Mouse (Mus musculus) frontal cortex, postnatal 14 days (tissue): ENCODE data around the gene Gm3402.
"Not testable (repeated sequence)": the region's sequence is repeated elsewhere in the genome, so short reads cannot be mapped to it uniquely, and the experiment has no call there.

Experiments
- DNase-seq, 2 experiments: peaks; one replicate each; pipeline ENCODE4 v3.0.0; 2022; ENCODE audit warnings: low spot score in 2 of 2

Gm3402 gene

DNA sequence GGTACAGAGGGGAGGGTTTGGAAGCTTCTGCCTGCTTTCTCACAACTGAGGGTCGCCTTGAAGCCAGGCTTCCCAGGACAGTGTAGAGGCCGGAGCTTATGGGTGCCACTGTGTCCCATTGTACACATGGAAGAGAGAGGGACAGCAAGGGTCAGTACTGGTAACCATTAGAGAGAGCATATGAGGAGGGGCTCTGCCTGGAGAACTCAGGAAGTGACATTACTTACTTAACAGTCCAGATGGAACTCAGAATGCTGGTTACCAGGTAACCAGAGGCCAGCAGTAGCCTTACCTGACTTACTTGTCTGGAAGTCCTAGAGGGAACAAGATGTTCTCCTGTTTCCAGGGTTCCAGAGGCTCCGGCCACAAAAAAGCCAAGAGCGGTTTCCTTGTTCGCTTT, at the start of gene Gm3402:
Gm3402 (plus strand) TSS at position 301 of the 400 bp plus-strand sequence.
- DNase-seq, result not testable (repeated sequence)

DNA sequence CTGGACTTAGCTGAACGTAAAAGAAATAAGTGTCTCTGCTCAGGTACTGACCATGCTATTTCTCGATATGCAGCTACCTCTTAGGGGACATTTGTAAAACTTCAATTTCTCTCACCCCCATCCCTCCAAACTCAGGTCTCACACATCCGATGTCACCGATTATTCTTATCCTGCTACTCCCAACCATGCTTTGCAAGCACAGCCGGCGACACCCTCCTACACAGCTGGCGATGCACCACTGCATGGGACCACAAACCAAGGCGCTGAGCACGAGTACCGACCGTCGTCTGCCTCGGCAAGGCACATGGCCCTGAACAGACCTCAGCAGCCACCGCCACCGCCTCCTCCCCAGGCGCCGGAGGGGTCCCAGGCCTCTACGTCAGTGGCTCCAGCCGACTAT, 47.3 kb upstream of the Gm3402 start:
- no peak for DNase-seq

DNA sequence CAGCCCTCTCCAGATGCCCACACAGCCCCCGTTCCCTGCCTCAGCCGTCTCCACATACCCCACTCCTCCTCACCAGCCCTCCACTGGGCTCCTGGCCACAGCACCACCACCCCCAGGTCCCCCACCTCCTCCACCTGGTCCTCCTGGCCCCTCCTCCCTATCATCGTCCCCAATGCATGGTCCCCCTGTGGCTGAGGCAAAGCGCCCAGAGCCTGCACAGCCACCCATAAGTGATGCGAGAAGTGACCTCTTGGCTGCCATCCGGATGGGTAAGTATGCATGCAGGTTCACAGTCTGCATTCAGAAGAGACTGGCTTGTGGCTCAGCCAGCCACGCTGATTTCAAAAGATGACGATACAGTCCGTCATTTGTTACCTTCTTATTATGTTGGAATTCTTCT, 45.6 kb upstream of the Gm3402 start:
- no peak for DNase-seq

DNA sequence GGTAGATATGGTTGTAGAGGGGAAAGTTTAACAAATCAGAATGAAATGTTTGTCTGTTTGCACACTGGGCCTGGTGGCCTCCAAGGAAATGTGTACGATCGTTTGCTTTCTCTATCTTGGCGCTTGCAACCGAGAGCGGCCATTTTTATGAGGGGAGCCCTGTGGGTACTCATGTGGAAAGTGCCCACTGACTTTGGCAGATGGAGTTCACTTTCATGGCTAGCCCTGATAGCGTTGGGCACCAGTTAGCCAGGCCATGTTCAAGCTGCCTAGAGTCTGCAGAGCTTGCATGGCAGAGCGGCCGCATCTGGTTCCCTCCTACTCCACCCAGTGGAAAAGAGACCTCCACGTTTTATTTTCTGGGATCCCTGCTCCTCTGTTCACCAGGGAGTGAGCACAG, 43.1 kb upstream of the Gm3402 start:
- no peak for DNase-seq

DNA sequence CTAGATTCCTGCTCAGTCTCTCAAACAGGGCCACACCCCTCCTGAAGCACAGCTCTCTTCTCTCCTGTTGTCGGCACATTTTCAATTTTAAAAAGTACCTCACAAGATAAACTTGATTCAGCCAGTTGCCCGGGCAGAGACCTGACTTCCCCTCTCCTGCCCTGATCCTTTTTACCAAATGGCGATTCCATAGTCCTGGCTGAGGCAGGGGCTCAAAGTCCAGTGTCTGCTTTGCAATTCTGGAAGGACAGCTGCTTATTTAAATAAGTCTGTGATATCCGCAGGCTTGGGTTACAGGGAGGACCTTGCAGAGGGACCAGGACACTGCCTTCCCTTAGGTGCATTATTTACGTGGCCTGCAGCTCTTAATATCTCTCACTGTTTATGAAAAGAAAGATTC, 42.6 kb upstream of the Gm3402 start:
- DNase-seq, result no peak

DNA sequence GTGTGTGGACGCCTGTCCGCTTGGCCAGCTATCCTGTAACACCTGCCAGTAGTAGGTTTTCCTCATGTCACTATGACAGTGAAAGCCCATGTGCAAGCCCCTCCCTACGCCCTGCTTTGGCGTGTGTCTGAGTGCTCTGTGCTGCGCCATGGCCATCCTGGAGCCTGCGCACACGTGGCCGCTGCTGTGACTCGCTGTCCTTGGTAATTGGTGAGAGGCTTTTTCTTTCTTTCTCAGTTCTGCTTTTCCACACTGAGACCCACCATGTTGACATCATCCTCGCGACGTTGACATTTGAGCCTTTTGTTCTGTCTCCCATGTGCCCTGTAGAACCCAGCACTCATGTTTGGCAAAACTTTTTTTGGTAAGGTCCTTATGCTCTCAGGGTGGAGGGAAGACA, 42.1 kb upstream of the Gm3402 start:
- DNase-seq, result no peak

DNA sequence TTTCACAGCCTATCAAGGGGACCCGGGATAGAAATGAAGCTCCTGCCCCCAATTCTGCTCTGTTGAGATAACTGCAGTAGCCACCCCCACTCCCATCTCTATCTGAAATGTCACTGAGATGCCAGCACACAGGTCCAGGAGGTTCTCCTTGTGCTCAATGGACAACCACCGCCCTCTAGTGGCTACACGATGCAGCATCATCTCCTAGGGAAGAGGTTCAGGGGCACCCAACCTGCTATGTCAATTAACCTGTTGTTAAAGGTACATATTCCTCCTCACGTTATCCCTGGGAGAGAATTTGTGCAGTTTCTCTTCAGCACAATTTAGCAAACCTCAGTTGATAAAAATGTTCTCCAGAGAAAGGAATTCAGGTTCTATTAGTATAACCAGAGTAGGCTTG, 34.4 kb upstream of the Gm3402 start:
- peak in 1 of 2 experiments; percentile 53 for DNase-seq

DNA sequence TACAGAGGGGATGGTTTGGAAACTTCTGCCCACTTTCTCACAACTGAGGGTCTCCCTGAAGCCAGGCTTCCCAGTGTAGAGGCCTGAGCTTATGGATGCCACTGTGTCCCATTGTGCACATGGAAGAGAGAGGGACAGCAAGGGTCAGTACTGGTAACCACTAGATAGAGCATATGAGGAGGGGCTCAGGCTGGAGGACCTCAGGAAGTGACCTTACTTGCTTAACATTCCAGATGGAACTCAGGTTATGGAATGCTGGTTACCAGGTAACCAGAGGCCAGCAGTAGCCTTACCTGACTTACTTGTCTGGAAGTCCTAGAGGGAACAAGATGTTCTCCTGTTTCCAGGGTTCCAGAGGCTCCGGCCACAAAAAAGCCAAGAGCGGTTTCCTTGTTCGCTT, 32.3 kb upstream of the Gm3402 start, which contains the start of gene Gm6408:
Gm6408 (plus strand) TSS at position 301 of the 400 bp plus-strand sequence.
- not testable (repeated sequence) for DNase-seq

DNA sequence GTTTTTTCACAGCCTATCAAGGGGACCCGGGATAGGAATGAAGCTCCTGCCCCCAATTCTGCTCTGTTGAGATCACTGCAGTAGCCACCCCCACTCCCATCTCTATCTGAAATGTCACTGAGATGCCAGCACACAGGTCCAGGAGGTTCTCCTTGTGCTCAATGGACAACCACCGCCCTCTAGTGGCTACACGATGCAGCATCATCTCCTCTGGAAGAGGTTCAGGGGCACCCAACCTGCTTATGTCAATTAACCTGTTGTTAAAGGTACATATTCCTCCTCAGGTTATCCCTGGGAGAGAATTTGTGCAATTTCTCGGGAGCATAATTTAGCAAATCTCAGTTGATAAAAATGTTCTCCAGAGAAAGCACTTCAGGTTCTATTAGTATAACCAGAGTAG, 25.0 kb upstream of the Gm3402 start:
- peak in 1 of 2 experiments; percentile 46 for DNase-seq

DNA sequence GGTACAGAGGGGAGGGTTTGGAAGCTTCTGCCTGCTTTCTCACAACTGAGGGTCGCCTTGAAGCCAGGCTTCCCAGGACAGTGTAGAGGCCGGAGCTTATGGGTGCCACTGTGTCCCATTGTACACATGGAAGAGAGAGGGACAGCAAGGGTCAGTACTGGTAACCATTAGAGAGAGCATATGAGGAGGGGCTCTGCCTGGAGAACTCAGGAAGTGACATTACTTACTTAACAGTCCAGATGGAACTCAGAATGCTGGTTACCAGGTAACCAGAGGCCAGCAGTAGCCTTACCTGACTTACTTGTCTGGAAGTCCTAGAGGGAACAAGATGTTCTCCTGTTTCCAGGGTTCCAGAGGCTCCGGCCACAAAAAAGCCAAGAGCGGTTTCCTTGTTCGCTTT, 22.9 kb upstream of the Gm3402 start, which contains the start of gene Gm6370:
Gm6370 (plus strand) TSS at position 301 of the 400 bp plus-strand sequence.
- not testable (repeated sequence) for DNase-seq

DNA sequence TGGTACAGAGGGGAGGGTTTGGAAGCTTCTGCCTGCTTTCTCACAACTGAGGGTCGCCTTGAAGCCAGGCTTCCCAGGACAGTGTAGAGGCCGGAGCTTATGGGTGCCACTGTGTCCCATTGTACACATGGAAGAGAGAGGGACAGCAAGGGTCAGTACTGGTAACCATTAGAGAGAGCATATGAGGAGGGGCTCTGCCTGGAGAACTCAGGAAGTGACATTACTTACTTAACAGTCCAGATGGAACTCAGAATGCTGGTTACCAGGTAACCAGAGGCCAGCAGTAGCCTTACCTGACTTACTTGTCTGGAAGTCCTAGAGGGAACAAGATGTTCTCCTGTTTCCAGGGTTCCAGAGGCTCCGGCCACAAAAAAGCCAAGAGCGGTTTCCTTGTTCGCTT, 11.8 kb upstream of the Gm3402 start, which contains the start of gene 4930449I24Rik:
4930449I24Rik (plus strand) TSS at position 301 of the 400 bp plus-strand sequence.
- not testable (repeated sequence) for DNase-seq

DNA sequence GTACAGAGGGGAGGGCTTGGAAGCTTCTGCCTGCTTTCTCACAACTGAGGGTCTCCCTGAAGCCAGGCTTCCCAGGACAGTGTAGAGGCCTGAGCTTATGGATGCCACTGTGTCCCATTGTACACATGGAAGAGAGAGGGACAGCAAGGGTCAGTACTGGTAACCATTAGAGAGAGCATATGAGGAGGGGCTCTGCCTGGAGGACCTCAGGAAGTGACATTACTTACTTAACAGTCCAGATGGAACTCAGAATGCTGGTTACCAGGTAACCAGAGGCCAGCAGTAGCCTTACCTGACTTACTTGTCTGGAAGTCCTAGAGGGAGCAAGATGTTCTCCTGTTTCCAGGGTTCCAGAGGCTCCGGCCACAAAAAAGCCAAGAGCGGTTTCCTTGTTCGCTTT, 11.6 kb downstream of the Gm3402 start, which contains the start of gene Gm3404:
Gm3404 (plus strand) TSS at position 301 of the 400 bp plus-strand sequence.
- DNase-seq, result not testable (repeated sequence)

DNA sequence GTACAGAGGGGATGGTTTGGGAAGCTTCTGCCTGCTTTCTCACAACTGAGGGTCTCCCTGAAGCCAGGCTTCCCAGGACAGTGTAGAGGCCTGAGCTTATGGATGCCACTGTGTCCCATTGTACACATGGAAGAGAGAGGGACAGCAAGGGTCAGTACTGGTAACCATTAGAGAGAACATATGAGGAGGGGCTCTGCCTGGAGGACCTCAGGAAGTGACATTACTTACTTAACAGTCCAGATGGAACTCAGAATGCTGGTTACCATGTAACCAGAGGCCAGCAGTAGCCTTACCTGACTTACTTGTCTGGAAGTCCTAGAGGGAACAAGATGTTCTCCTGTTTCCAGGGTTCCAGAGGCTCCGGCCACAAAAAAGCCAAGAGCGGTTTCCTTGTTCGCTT, 23.4 kb downstream of the Gm3402 start, which contains the start of gene Gm3409:
Gm3409 (plus strand) TSS at position 301 of the 400 bp plus-strand sequence.
- not testable (repeated sequence) for DNase-seq

DNA sequence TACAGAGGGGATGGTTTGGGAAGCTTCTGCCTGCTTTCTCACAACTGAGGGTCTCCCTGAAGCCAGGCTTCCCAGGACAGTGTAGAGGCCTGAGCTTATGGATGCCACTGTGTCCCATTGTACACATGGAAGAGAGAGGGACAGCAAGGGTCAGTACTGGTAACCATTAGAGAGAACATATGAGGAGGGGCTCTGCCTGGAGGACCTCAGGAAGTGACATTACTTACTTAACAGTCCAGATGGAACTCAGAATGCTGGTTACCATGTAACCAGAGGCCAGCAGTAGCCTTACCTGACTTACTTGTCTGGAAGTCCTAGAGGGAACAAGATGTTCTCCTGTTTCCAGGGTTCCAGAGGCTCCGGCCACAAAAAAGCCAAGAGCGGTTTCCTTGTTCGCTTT, 41.9 kb downstream of the Gm3402 start, which contains the start of gene Gm3415:
Gm3415 (plus strand) TSS at position 301 of the 400 bp plus-strand sequence.
- DNase-seq, result not testable (repeated sequence)

DNA sequence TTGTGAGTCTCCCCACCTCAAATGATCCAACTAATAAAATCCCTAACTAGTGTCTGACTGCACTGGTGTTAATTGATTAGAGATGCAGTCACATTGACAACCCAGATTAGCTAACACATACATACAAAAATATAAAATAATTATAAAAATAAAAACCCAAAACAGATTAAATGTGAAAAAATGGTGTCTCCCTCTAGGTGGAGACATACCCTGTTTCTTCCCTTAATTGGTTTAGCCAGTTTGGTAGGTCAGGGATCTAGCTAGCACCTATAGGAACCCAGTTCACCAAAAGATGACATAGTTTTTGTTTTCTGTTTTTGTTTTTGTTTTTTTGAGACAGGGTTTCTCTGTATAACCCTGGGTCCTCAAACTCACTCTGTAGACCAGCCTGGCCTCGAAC, 50.3 kb downstream of the Gm3402 start:
- DNase-seq, result no peak
